Mouse (Mus musculus): Measurements from ENCODE around the gene Podn. TPM values are rescaled to one million over a fixed set of nuclear protein-coding genes. Genes with fewer than 3 reads are reported as not detected.

The Podn gene
- polyA plus RNA-seq, 2 experiments: 3.5 to 23.0 TPM

GRCm38 (mm10) chr4:108117924-108118876 is 22.0 kb upstream of the Podn start:
- H3K36me3 ChIP-seq (ENCODE audit: control insufficient read depth, insufficient read depth, low read length): no peaks in the 10 kb centered on the region
- TF ChIP-seq POLR2A (IDR thresholded peaks at IDR 0.05; ENCODE audit: borderline replicate concordance, extremely low read depth, insufficient read depth, insufficient read length): no peak
- peak overlapping the region; percentile 55 for H3K27ac ChIP-seq (replicated peaks; ENCODE audit: low read depth, low read length)
- H3K9ac ChIP-seq (ENCODE audit: low read depth, low read length, severe bottlenecking): peak overlapping the region; percentile 66
- H3K4me2 ChIP-seq (replicated peaks; ENCODE audit: low read depth, low read length, severe bottlenecking): peak overlapping the region; percentile 56
- DNase-seq (ENCODE audit: low spot score) (peak; percentile 96), ATAC-seq (ENCODE audit: low FRiP score, low read depth) (peak; percentile 94)
- WGBS: 13% methylated on average over 42 of the region's 45 CpGs
- peak overlapping the region; percentile 60 for H3K4me3 ChIP-seq (replicated peaks; ENCODE audit: low read length)
- H3K27me3 ChIP-seq (ENCODE audit: control insufficient read depth, insufficient read depth, low read length): no peaks in the 10 kb centered on the region
- no peaks in the 10 kb centered on the region for H3K9me3 ChIP-seq (ENCODE audit: control insufficient read depth, low read length)
- no peaks in the 10 kb centered on the region for H3K4me1 ChIP-seq (ENCODE audit: control insufficient read depth, insufficient read depth, low read length)

- DNase-seq (ENCODE audit: low spot score) (no peak), ATAC-seq (ENCODE audit: low FRiP score, low read depth) (no peak)
- Histone ChIP-seq H3K9ac (ENCODE audit: low read depth, low read length, severe bottlenecking) (no peak overlapping the region), H3K27ac (replicated peaks; ENCODE audit: low read depth, low read length) (no peak overlapping the region), H3K4me3 (replicated peaks; ENCODE audit: low read length) (no peak overlapping the region), H3K9me3 (ENCODE audit: control insufficient read depth, low read length) (no peaks in the 10 kb centered on the region), H3K27me3 (ENCODE audit: control insufficient read depth, insufficient read depth, low read length) (no peaks in the 10 kb centered on the region), H3K4me1 (ENCODE audit: control insufficient read depth, insufficient read depth, low read length) (no peaks in the 10 kb centered on the region), H3K36me3 (ENCODE audit: control insufficient read depth, insufficient read depth, low read length) (no peaks in the 10 kb centered on the region), H3K4me2 (replicated peaks; ENCODE audit: low read depth, low read length, severe bottlenecking) (no peak overlapping the region)
- 87% methylated on average over 8 of the region's 8 CpGs for WGBS
- no peak for TF ChIP-seq POLR2A (IDR thresholded peaks at IDR 0.05; ENCODE audit: borderline replicate concordance, extremely low read depth, insufficient read depth, insufficient read length)
Measured at GRCm38 (mm10) chr4:108117488-108117887, 21.2 kb upstream of the Podn start.

GRCm38 (mm10) chr4:108116466-108116865 is 20.2 kb upstream of the Podn start:
- H3K27ac ChIP-seq (replicated peaks; ENCODE audit: low read depth, low read length): no peak overlapping the region
- no peak for DNase-seq (ENCODE audit: low spot score)
- no peaks in the 10 kb centered on the region for H3K4me1 ChIP-seq (ENCODE audit: control insufficient read depth, insufficient read depth, low read length)
- no peak overlapping the region for H3K4me2 ChIP-seq (replicated peaks; ENCODE audit: low read depth, low read length, severe bottlenecking)
- no peak for TF ChIP-seq POLR2A (IDR thresholded peaks at IDR 0.05; ENCODE audit: borderline replicate concordance, extremely low read depth, insufficient read depth, insufficient read length)
- no peak overlapping the region for H3K4me3 ChIP-seq (replicated peaks; ENCODE audit: low read length)
- H3K9me3 ChIP-seq (ENCODE audit: control insufficient read depth, low read length): no peaks in the 10 kb centered on the region
- H3K27me3 ChIP-seq (ENCODE audit: control insufficient read depth, insufficient read depth, low read length): no peaks in the 10 kb centered on the region
- 0 out of 2 replicates have a peak, but pooled peaks cover 5% of the 10 kb centered on the region for H3K36me3 ChIP-seq (ENCODE audit: control insufficient read depth, insufficient read depth, low read length)
- no peak for ATAC-seq (ENCODE audit: low FRiP score, low read depth)
- H3K9ac ChIP-seq (ENCODE audit: low read depth, low read length, severe bottlenecking): no peak overlapping the region
- 97% methylated on average over 2 of the region's 2 CpGs for WGBS

GRCm38 (mm10) chr4:108110706-108111105 is 14.5 kb upstream of the Podn start:
- no peak for ATAC-seq (ENCODE audit: low FRiP score, low read depth)
- TF ChIP-seq POLR2A (IDR thresholded peaks at IDR 0.05; ENCODE audit: borderline replicate concordance, extremely low read depth, insufficient read depth, insufficient read length): no peak
- Histone ChIP-seq H3K9me3 (ENCODE audit: control insufficient read depth, low read length) (no peaks in the 10 kb centered on the region), H3K27me3 (ENCODE audit: control insufficient read depth, insufficient read depth, low read length) (no peaks in the 10 kb centered on the region), H3K27ac (replicated peaks; ENCODE audit: low read depth, low read length) (no peak overlapping the region), H3K4me1 (ENCODE audit: control insufficient read depth, insufficient read depth, low read length) (no peaks in the 10 kb centered on the region), H3K9ac (ENCODE audit: low read depth, low read length, severe bottlenecking) (no peak overlapping the region), H3K4me2 (replicated peaks; ENCODE audit: low read depth, low read length, severe bottlenecking) (no peak overlapping the region), H3K4me3 (replicated peaks; ENCODE audit: low read length) (no peak overlapping the region), H3K36me3 (ENCODE audit: control insufficient read depth, insufficient read depth, low read length) (0 out of 2 replicates have a peak, but pooled peaks cover 5% of the 10 kb centered on the region)
- DNase-seq (ENCODE audit: low spot score): no peak
- 88% methylated on average over 2 of the region's 2 CpGs for WGBS

GRCm38 (mm10) chr4:108109728-108110127 is 13.5 kb upstream of the Podn start:
- ATAC-seq (ENCODE audit: low FRiP score, low read depth): no peak

More at GRCm38 (mm10) chr4:108109728-108110127, 13.5 kb upstream of the Podn start:
- Histone ChIP-seq H3K36me3 (ENCODE audit: control insufficient read depth, insufficient read depth, low read length) (0 out of 2 replicates have a peak, but pooled peaks cover 5% of the 10 kb centered on the region), H3K27ac (replicated peaks; ENCODE audit: low read depth, low read length) (no peak overlapping the region), H3K4me1 (ENCODE audit: control insufficient read depth, insufficient read depth, low read length) (no peaks in the 10 kb centered on the region), H3K4me3 (replicated peaks; ENCODE audit: low read length) (no peak overlapping the region), H3K27me3 (ENCODE audit: control insufficient read depth, insufficient read depth, low read length) (no peaks in the 10 kb centered on the region), H3K4me2 (replicated peaks; ENCODE audit: low read depth, low read length, severe bottlenecking) (no peak overlapping the region), H3K9ac (ENCODE audit: low read depth, low read length, severe bottlenecking) (no peak overlapping the region), H3K9me3 (ENCODE audit: control insufficient read depth, low read length) (no peaks in the 10 kb centered on the region)
- DNase-seq (ENCODE audit: low spot score): no peak
- WGBS: 91% methylated on average over 7 of the region's 7 CpGs
- TF ChIP-seq POLR2A (IDR thresholded peaks at IDR 0.05; ENCODE audit: borderline replicate concordance, extremely low read depth, insufficient read depth, insufficient read length): no peak
